Mouse (Mus musculus): Measurements from ENCODE around the gene Ralgps1.

GRCm38 (mm10) chr2:33217425-33217794 is 153.9 kb downstream of the Ralgps1 start:
- TF ChIP-seq GATA1 (IDR thresholded peaks at IDR 0.05; ENCODE audit: borderline replicate concordance, low read length) (no peak), FLI1 (IDR thresholded peaks at IDR 0.05; ENCODE audit: low read length) (no peak)
